Mouse (Mus musculus): Measurements from ENCODE around the gene Vmn1r5.
"Not testable (repeated sequence)": the region's sequence is repeated elsewhere in the genome, so short reads cannot be mapped to it uniquely, and the experiment has no call there.

The Vmn1r5 gene

GRCm38 (mm10) chr6:56969973-56970372 is at the start of gene Vmn1r5:
Vmn1r5 (plus strand) TSS chr6:56970273.
- no peak for DNase-seq

- DNase-seq, result no peak
These were observed 46.7 kb upstream of the Vmn1r5 start for GRCm38 (mm10) chr6:56923331-56923725.

GRCm38 (mm10) chr6:56923726-56924707 is 46.1 kb upstream of the Vmn1r5 start, which contains the start of the genes Nt5c3 and Vmn1r4:
Nt5c3 (minus strand) TSS chr6:56923932.
Vmn1r4 (plus strand) TSS chr6:56924015.
- DNase-seq, result peak; percentile 98

GRCm38 (mm10) chr6:56931648-56932415 is 38.2 kb upstream of the Vmn1r5 start:
- DNase-seq, result no peak

- no peak for DNase-seq
These were observed 37.6 kb upstream of the Vmn1r5 start for GRCm38 (mm10) chr6:56932464-56932863.

GRCm38 (mm10) chr6:56934366-56934765 is 35.7 kb upstream of the Vmn1r5 start:
- no peak for DNase-seq

- DNase-seq, result no peak
These were observed 13.6 kb upstream of the Vmn1r5 start for GRCm38 (mm10) chr6:56956436-56956835.

GRCm38 (mm10) chr6:56996943-56997342 is 26.9 kb downstream of the Vmn1r5 start, which contains the start of gene Vmn1r6:
Vmn1r6 (plus strand) TSS chr6:56997243.
- no peak for DNase-seq

- not testable (repeated sequence) for DNase-seq
These were observed 55.2 kb downstream of the Vmn1r5 start, which contains the start of gene Vmn1r7 for GRCm38 (mm10) chr6:57025224-57025623. Vmn1r7 (minus strand) TSS chr6:57025324.

- DNase-seq, result no peak
These were observed 61.9 kb downstream of the Vmn1r5 start, which contains the start of gene Vmn1r8 for GRCm38 (mm10) chr6:57031984-57032383. Vmn1r8 (plus strand) TSS chr6:57032284.

- no peak for DNase-seq
These were observed 64.6 kb downstream of the Vmn1r5 start for GRCm38 (mm10) chr6:57034674-57035073.
